Mouse (Mus musculus) cortical plate, adult 2 months (tissue): Measurements from ENCODE around the gene Gnl2.

Source experiments
- CTCF ChIP-seq: fragments of 200-500 bp; IDR thresholded peaks from 2 replicates; pipeline ENCODE4 v1.5.1; 2011; ENCODE audit warnings: mild to moderate bottlenecking, control low read depth, low read length; ENCODE audit not compliant: insufficient read depth; ENCODE audit errors: extremely low read depth
- POLR2A ChIP-seq: fragments of 200-500 bp; IDR thresholded peaks from 2 replicates; pipeline ENCODE4 v1.6.1; 2011; ENCODE audit warnings: mild to moderate bottlenecking, low read length, control low read depth; ENCODE audit not compliant: insufficient read depth; ENCODE audit errors: extremely low read depth

DNA sequence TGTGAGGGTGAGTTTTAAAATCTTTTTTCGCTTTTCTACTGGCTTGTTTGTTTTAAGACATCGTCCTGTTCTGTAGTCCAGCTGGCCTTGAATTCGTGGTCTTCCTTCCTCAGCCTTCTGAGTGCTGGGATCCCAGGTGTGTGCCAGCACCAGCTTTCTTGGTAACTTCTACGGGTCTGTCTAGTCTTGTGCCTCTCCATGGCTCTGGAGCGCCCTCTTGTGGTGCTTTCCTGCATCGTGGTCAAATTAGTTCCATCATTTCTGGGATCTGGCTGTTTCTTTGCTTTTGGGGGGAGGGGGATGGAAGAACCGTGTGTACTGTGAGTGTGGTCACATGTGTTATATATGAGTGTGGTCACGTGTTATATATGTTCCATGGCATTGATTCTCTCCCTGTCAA is 83.1 kb downstream of the Gnl2 start:
- TF ChIP-seq POLR2A, result no peak
- TF ChIP-seq CTCF, result peak; percentile 94
